Mouse (Mus musculus) central nervous system, embryonic 11.5 days (tissue): ENCODE data around the gene Taf1a. TPM values are rescaled to one million over a fixed set of nuclear protein-coding genes. Genes with fewer than 3 reads are reported as not detected.

Experiments
- polyA plus RNA-seq: library from polyadenylated mRNA; depleted of rRNA; stranded (reverse); fragments of >200 nt; gene quantifications from 2 replicates; pipeline ENCODE4 v1.2.3, GENCODE M21; 2012; rRNA removed

The Taf1a gene
- 34.1 and 45.5 TPM in 2 replicates for polyA plus RNA-seq

GRCm38 (mm10) chr1:183388426-183389406 is at the start of gene Taf1a:
Taf1a (plus strand) TSS chr1:183388981.

GRCm38 (mm10) chr1:183369427-183370014 is 19.3 kb upstream of the Taf1a start, which contains the start of gene Mia3:
Mia3 (minus strand) TSS chr1:183369553.

GRCm38 (mm10) chr1:183417873-183418272 is 29.1 kb downstream of the Taf1a start, which contains the start of gene Hhipl2:
Hhipl2 (plus strand) TSS chr1:183418215.

Other genes starting within 250 kb of the Taf1a start
- gene Disp1, start 167.5 kb upstream of the Taf1a start, polyA plus RNA-seq, result 8.2 and 15.5 TPM in 2 replicates
- 77.2 and 88.0 TPM in 2 replicates for gene Aida, start 92.4 kb upstream of the Taf1a start, polyA plus RNA-seq
- gene Brox, start 91.7 kb upstream of the Taf1a start, polyA plus RNA-seq, result 34.2 and 45.5 TPM in 2 replicates
- gene Mia3, start 19.4 kb upstream of the Taf1a start, polyA plus RNA-seq, result 99.4 and 101 TPM in 2 replicates
- 0.77 and 0.83 TPM in 2 replicates for gene Hhipl2, start 29.2 kb downstream of the Taf1a start, polyA plus RNA-seq